Mouse (Mus musculus) heart, postnatal 0 days (tissue): ENCODE data around the gene Exoc5.

Source experiments
- CTCF ChIP-seq: IDR thresholded peaks from 2 replicates; pipeline ENCODE4 v1.5.1; 2016; ENCODE audit warnings: antibody characterized with exemption, control low read depth, low read depth
- EP300 ChIP-seq: IDR thresholded peaks from 2 replicates; pipeline ENCODE4 v1.6.1; 2016; ENCODE audit warnings: antibody characterized with exemption, low read depth

GRCm38 (mm10) chr14:48986231-48986630, 80.2 kb downstream of the Exoc5 start:
- TF ChIP-seq CTCF = no peak
- TF ChIP-seq EP300 = no peak
